Comparison of ENCODE assay signal across 11 mouse cellular contexts in the genomic region with DNA sequence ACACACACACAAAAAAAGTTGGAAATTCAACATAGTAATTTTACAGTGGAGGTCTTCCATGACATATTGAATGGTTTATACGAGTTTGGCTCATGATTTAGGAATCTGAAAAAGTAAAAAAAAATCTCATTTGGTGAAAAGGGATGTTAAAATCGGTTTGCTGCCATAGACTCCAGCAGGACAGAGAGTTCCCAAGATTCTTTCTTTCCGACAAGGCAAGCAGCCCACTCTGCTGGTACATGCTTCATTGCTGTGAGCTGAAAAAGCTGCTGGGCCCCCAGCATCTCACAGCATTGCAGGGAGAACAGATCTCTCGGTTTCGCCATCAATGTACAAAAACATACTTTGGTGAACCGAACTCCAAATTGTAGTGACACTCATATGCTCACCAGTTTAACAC.
DNase-seq lines count a peak whose midpoint lies in the region; ATAC-seq and TF ChIP-seq lines count a peak whose summit lies in the region.
"Had no signal": no experiment of that assay in that cellular context is flagged by ENCODE, and none has a peak within 500 bp of the region (broad histone marks: within the 10 kb centered on the region; RNA-seq: fewer than 3 reads in every experiment).

No protein-coding gene starts in this region.

- TF ChIP-seq CTCF in brain, embryonic 14.5 days (IDR thresholded peaks at IDR 0.05; ENCODE audit: borderline replicate concordance, extremely low read depth, insufficient read depth, insufficient read length) = no peak
- TF ChIP-seq CTCF in embryonic fibroblast, embryonic 13.5 days (IDR thresholded peaks at IDR 0.05; ENCODE audit: borderline replicate concordance, insufficient read depth, low read length) = no peak
- TF ChIP-seq CTCF in left cerebral cortex, adult 2 months (IDR thresholded peaks at IDR 0.05) = no peak

- WGBS in hindbrain, embryonic 11.5 days = 73% methylated on average over 6 of the region's 6 CpGs
- WGBS in midbrain, embryonic 13.5 days = 54% methylated on average over 6 of the region's 6 CpGs

- ATAC-seq in hindbrain, embryonic 11.5 days (ENCODE audit: low FRiP score) = peak; percentile 46; the same call in 1 of the 2 replicates
- peak; percentile 29; the same call in 1 of the 2 replicates for ATAC-seq in midbrain, embryonic 13.5 days

- H3K9me3 ChIP-seq in hindbrain, embryonic 11.5 days (ENCODE audit: control insufficient read depth, low read length) = no peaks in the 10 kb centered on the region
- H3K9me3 ChIP-seq in midbrain, embryonic 13.5 days = no peaks in the 10 kb centered on the region
- H3K9me3 ChIP-seq: liver, embryonic 15.5 days had no signal

- no peak overlapping the region for H3K4me2 ChIP-seq in hindbrain, embryonic 11.5 days (replicated peaks; ENCODE audit: low read depth, low read length)
- H3K4me2 ChIP-seq in midbrain, embryonic 13.5 days (replicated peaks) = no peak overlapping the region
- H3K4me2 ChIP-seq: liver, embryonic 15.5 days had no signal

- no peak overlapping the region for H3K4me3 ChIP-seq in embryonic fibroblast, embryonic 13.5 days (ENCODE audit: insufficient read depth, low read length)
- no peak overlapping the region for H3K4me3 ChIP-seq in hindbrain, embryonic 11.5 days (ENCODE audit: low read depth, low read length)
- no peak overlapping the region for H3K4me3 ChIP-seq in midbrain, embryonic 13.5 days (replicated peaks)
- H3K4me3 ChIP-seq in left cerebral cortex, adult 2 months = no peak overlapping the region
- H3K4me3 ChIP-seq: liver, embryonic 15.5 days had no signal

- intact Hi-C loops in left cerebral cortex, adult 2 months (cut with DNase I) = loop anchor here (5.0 kb wide), 1 partner anchor 159 kb away; no protein-coding TSS in a partner anchor

- no peak for TF ChIP-seq POLR2A in brain, embryonic 14.5 days (IDR thresholded peaks at IDR 0.05; ENCODE audit: borderline replicate concordance, extremely low read depth, insufficient read depth, insufficient read length, poor library complexity, severe bottlenecking)
- no peak for TF ChIP-seq POLR2A in embryonic fibroblast, embryonic 13.5 days (IDR thresholded peaks at IDR 0.05; ENCODE audit: low read depth, low read length)

- peak overlapping the region; percentile 5; the same call in 1 of the 2 replicates for H3K27ac ChIP-seq in embryonic fibroblast, embryonic 13.5 days (ENCODE audit: insufficient read depth, low read length)
- no peak overlapping the region for H3K27ac ChIP-seq in hindbrain, embryonic 11.5 days (ENCODE audit: low read depth, low read length)
- peak overlapping the region; percentile 62 for H3K27ac ChIP-seq in midbrain, embryonic 13.5 days
- no peak overlapping the region for H3K27ac ChIP-seq in left cerebral cortex, adult 2 months
- H3K27ac ChIP-seq: liver, embryonic 15.5 days had no signal

- no peaks in the 10 kb centered on the region for H3K4me1 ChIP-seq in embryonic fibroblast, embryonic 13.5 days (ENCODE audit: control insufficient read depth, insufficient read depth, low read length)
- no peaks in the 10 kb centered on the region for H3K4me1 ChIP-seq in hindbrain, embryonic 11.5 days (replicated peaks; ENCODE audit: control insufficient read depth, insufficient read depth, low read length)
- H3K4me1 ChIP-seq in midbrain, embryonic 13.5 days (replicated peaks) = peaks cover 41% of the 10 kb centered on the region
- H3K4me1 ChIP-seq: liver, embryonic 15.5 days had no signal

- no peaks in the 10 kb centered on the region for H3K36me3 ChIP-seq in hindbrain, embryonic 11.5 days (ENCODE audit: control insufficient read depth, insufficient read depth, low read length)
- no peaks in the 10 kb centered on the region for H3K36me3 ChIP-seq in midbrain, embryonic 13.5 days
- H3K36me3 ChIP-seq: liver, embryonic 15.5 days had no signal

- no peak overlapping the region for H3K9ac ChIP-seq in hindbrain, embryonic 11.5 days (ENCODE audit: low read depth, low read length)
- H3K9ac ChIP-seq in midbrain, embryonic 13.5 days (replicated peaks) = no peak overlapping the region
- H3K9ac ChIP-seq: liver, embryonic 15.5 days had no signal

- peak; percentile 74 for DNase-seq in brain, embryonic 14.5 days (ENCODE audit: low read depth)
- DNase-seq in hindbrain, embryonic 11.5 days (ENCODE audit: low spot score) = peak; percentile 25
- no peak for DNase-seq in left cerebral cortex, adult 2 months (ENCODE audit: extremely low spot score in 1 of 2, low spot score in 2 of 2)
- DNase-seq in frontal cortex, postnatal 25 days (ENCODE audit: low spot score in 2 of 2) = no peak
- no peak for DNase-seq in adrenal gland, adult 8-10 months
- no peak for DNase-seq in cerebellum, adult 11 months
- DNase-seq: lung, postnatal 36 days; thymus, adult 2 months had no signal

- no peaks in the 10 kb centered on the region for H3K27me3 ChIP-seq in hindbrain, embryonic 11.5 days (ENCODE audit: control insufficient read depth, insufficient read depth, low read length)
- H3K27me3 ChIP-seq in midbrain, embryonic 13.5 days = no peaks in the 10 kb centered on the region
- H3K27me3 ChIP-seq: liver, embryonic 15.5 days had no signal

Comparison
In these comparisons a context has a peak if more than half of its experiments do, and no peak if none do; other contexts are left out.
1. DNase-seq: peak in brain, embryonic 14.5 days (single experiment) and hindbrain, embryonic 11.5 days (single experiment); none in left cerebral cortex, adult 2 months (0 of 2), frontal cortex, postnatal 25 days (0 of 2), adrenal gland, adult 8-10 months (single experiment) and cerebellum, adult 11 months (single experiment).
2. H3K27ac ChIP-seq: peak in embryonic fibroblast, embryonic 13.5 days (single experiment) and midbrain, embryonic 13.5 days (single experiment); none in hindbrain, embryonic 11.5 days (single experiment) and left cerebral cortex, adult 2 months (single experiment).